Mouse (Mus musculus): ENCODE data around the gene Cyp3a41b. TPM values are rescaled to one million over a fixed set of nuclear protein-coding genes. Genes with fewer than 3 reads are reported as not detected.
"Not testable (repeated sequence)": the region's sequence is repeated elsewhere in the genome, so short reads cannot be mapped to it uniquely, and the experiment has no call there.

Gene Cyp3a41b
- total RNA-seq (2021) = not detected
- long read RNA-seq, experiment 1 = 0 reads
- long read RNA-seq, experiment 2 = 0 reads

DNA sequence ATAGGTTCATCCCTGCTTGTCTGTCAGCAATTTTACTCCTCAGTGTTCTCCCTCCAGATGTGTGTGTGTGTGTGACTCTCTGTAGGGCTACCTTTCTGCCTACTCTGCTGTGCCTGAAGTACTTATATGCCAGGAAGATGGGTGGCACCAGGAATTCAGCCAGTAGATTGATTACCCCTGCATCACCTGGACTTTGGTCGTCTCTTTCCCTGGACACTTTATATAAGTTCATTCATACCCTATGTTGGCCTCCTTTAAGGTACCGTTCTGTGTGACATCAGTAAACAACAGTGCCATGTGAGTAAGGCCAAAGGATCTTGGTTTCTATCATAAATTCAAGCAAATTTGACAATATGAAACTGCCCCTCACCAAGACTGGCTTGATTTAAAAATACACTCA, at the start of gene Cyp3a41b:
Cyp3a41b (minus strand) TSS at position 101 of the 400 bp plus-strand sequence.
- DNase-seq (ENCODE audit: low spot score) = not testable (repeated sequence)

DNA sequence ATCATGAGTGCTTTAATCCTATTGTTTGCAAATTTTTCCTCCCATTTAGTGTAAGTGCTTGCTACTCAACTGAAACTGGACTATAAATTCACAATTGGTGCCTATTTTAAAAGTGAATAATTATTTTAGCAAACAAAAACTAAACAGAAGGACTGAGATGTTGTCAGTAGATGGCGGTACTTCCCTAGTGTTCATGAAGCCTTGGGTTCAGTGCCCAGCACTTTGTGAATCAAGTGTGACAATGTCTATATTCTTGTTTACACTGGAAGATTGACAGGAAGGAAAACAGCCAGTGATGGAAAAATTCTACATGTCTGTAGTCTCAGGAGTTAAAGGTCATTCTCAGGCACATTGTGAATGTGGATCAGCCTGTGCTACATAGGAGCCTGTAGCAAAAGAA, 47.8 kb upstream of the Cyp3a41b start:
- not testable (repeated sequence) for DNase-seq (ENCODE audit: low spot score)

GRCm38 (mm10) chr5:145604891-145605290, 20.4 kb upstream of the Cyp3a41b start:
- DNase-seq (ENCODE audit: low spot score) = not testable (repeated sequence)

DNA sequence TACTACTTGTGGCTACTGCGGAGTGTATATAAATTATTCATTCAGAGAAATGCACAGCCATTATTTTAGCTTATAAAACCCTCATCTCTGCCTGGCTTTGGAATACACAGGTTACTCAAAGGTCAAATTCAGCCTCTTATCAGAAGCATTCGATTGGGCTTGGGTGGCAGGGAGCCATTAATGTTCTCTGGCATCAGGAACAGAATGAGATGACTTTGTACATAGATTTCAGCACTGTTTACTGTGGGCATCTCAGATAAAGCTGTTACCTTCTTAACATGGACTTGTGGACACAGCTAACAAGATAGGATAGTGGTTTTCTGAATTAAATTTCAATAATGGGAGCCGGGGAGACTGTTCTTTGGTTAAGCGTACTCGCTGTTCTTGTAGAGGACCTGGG, 13.3 kb upstream of the Cyp3a41b start:
- DNase-seq (ENCODE audit: low spot score) = not testable (repeated sequence)

DNA sequence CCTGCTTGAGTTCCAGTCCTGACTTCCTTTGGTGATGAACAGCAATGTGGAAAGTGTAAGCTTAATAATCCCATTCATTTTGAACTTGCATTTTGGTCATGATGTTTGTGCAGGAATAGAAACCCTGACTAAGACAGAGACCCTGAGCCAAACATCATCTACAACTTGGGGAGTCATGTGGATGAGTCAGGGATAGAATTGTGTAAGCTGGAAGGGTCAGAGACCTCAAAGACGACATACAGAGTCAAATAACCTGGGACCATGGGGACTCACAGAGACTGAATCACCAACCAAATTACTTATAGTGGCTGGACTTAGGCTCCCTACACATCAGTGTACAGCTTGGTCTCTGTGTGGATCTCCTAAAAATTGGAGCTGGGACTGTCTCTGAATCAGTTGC, 7.2 kb downstream of the Cyp3a41b start:
- DNase-seq (ENCODE audit: low spot score) = not testable (repeated sequence)

GRCm38 (mm10) chr5:145575660-145576059, 8.9 kb downstream of the Cyp3a41b start:
- not testable (repeated sequence) for DNase-seq (ENCODE audit: low spot score)

DNA sequence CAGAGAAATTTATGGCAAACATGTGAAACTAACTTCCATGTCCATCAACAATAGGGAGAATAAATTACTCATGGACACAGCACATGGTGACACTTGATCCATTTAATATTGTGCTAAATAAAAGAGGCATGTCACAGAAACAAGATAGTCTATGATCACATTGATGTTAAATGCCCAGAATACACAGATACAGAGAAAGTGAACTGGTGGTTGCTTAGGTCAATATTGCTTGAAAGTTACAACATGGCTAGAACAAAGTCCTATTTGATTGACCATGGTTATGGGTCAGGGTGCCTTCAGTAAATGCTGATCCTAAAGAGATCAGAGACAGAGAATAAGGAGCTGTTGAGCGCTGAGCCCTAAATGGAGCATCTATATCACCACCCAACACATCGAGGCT, 12.6 kb downstream of the Cyp3a41b start:
- not testable (repeated sequence) for DNase-seq (ENCODE audit: low spot score)

Other genes starting within 250 kb of the Cyp3a41b start
- not detected for gene Cyp3a57, start 239.5 kb downstream of the Cyp3a41b start, total RNA-seq (2021)
- gene Cyp3a16, start 115.0 kb downstream of the Cyp3a41b start, total RNA-seq (2021) = not detected
- gene Cyp3a41a, start 135.4 kb upstream of the Cyp3a41b start, total RNA-seq (2021) = not detected
- not detected for gene Cyp3a44, start 221.1 kb upstream of the Cyp3a41b start, total RNA-seq (2021)

All from gastrocnemius, adult 18-20 months (tissue).